Mouse (Mus musculus) neural tube, embryonic 11.5 days (tissue): Measurements from ENCODE around the gene Rnf223. TPM values are rescaled to one million over a fixed set of nuclear protein-coding genes. Genes with fewer than 3 reads are reported as not detected.

Experiments
- ATAC-seq: fragments of 200-750 bp; cut with Nextera tagmentation; 2 replicates; pipeline ENCODE4 v1.8.0; 2017; ENCODE audit warnings: moderate number of reproducible peaks, mild to moderate bottlenecking, moderate TSS enrichment, moderate library complexity; ENCODE audit not compliant: insufficient read depth, low FRiP score, low TSS enrichment
- DNase-seq: peaks from one replicate; pipeline ENCODE4 v3.0.0-alpha.2; 2015; ENCODE audit warnings: low spot score
- H3K27ac ChIP-seq: fragments of 300-500 bp; sonication (generic); 2 replicates; pipeline ENCODE4 v1.5.1; 2014; ENCODE audit warnings: low read depth, mild to moderate bottlenecking, low read length
- H3K27me3 ChIP-seq: fragments of 300-500 bp; sonication (generic); 2 replicates; pipeline ENCODE4 v1.6.1; 2014; ENCODE audit warnings: mild to moderate bottlenecking, low read length, mixed read lengths; ENCODE audit not compliant: control insufficient read depth, insufficient read depth
- H3K36me3 ChIP-seq: fragments of 300-500 bp; sonication (generic); 2 replicates; pipeline ENCODE4 v1.6.1; 2014; ENCODE audit warnings: mild to moderate bottlenecking, low read length, moderate library complexity, mixed read lengths; ENCODE audit not compliant: control insufficient read depth, insufficient read depth
- H3K4me1 ChIP-seq: fragments of 300-500 bp; sonication (generic); 2 replicates; pipeline ENCODE4 v1.6.1; 2014; ENCODE audit warnings: low read length, mixed read lengths; ENCODE audit not compliant: control insufficient read depth, insufficient read depth
- H3K4me2 ChIP-seq: fragments of 300-500 bp; sonication (generic); 2 replicates; pipeline ENCODE4 v1.6.1; 2014; ENCODE audit warnings: low read depth, mild to moderate bottlenecking, moderate library complexity
- H3K4me3 ChIP-seq: fragments of 300-500 bp; sonication (generic); 2 replicates; pipeline ENCODE4 v1.5.1; 2014; ENCODE audit warnings: low read depth, low read length
- H3K9ac ChIP-seq: fragments of 300-500 bp; sonication (generic); 2 replicates; pipeline ENCODE4 v1.6.1; 2014; ENCODE audit warnings: mild to moderate bottlenecking, low read length
- H3K9me3 ChIP-seq: fragments of 300-500 bp; sonication (generic); 2 replicates; pipeline ENCODE4 v1.6.1; 2016; ENCODE audit warnings: low read length; ENCODE audit not compliant: control insufficient read depth
- WGBS: fragments of 180-500 bp; shearing (Covaris S2); extraction: QIAGEN DNeasy Blood & Tissue Kit; methylation state at CpG from one replicate; pipeline ENCODE4 v1.1.7; 2014; 5-methylcytosine and 5-hydroxymethylcytosine counted together
- polyA plus RNA-seq: library from polyadenylated mRNA; unstranded; fragments of >200 nt; fragmentation: Nextera tagmentation; extraction: Ambion mirVana; gene quantifications from 2 replicates; pipeline ENCODE4 v1.2.1, GENCODE M21; 2014

The Rnf223 gene
- 0.73 and 1.0 TPM in 2 replicates for polyA plus RNA-seq

- Histone ChIP-seq H3K27ac (no peak within 1 kb of the TSS), H3K9me3 (no peaks in the 10 kb centered on the region), H3K9ac (no peak within 1 kb of the TSS), H3K4me3 (no peak within 1 kb of the TSS), H3K27me3 (no peaks in the 10 kb centered on the region), H3K4me2 (no peak within 1 kb of the TSS), H3K36me3 (peaks cover 10% of the 10 kb centered on the region), H3K4me1 (no peaks in the 10 kb centered on the region)
- 85% methylated on average over 15 of the region's 15 CpGs for WGBS
- ATAC-seq (no peak), DNase-seq (no peak)
These were observed at the start of gene Rnf223 for GRCm38 (mm10) chr4:156130436-156130835. Gene Rnf223, plus strand, starts transcription at chr4:156130513.

GRCm38 (mm10) chr4:156082621-156083234 lies 47.6 kb upstream of the Rnf223 start:
- H3K36me3 ChIP-seq = no peaks in the 10 kb centered on the region
- DNase-seq (no peak), ATAC-seq (no peak)
- no peak overlapping the region for H3K9ac ChIP-seq
- no peak overlapping the region for H3K4me3 ChIP-seq
- H3K4me2 ChIP-seq = no peak overlapping the region
- no peaks in the 10 kb centered on the region for H3K9me3 ChIP-seq
- no peaks in the 10 kb centered on the region; the same call in 1 of the 2 replicates for H3K4me1 ChIP-seq
- H3K27ac ChIP-seq = no peak overlapping the region
- peaks cover 7% of the 10 kb centered on the region for H3K27me3 ChIP-seq
- 67% methylated on average over 4 of the region's 4 CpGs for WGBS

- Histone ChIP-seq H3K36me3 (no peaks in the 10 kb centered on the region), H3K9ac (no peak overlapping the region), H3K27me3 (peaks cover 1% of the 10 kb centered on the region), H3K4me1 (no peaks in the 10 kb centered on the region; the same call in 1 of the 2 replicates), H3K4me2 (no peak overlapping the region), H3K4me3 (no peak overlapping the region), H3K9me3 (no peaks in the 10 kb centered on the region), H3K27ac (no peak overlapping the region)
- DNase-seq (no peak), ATAC-seq (no peak)
- WGBS = 87% methylated on average over 5 of the region's 5 CpGs
These were observed 47.0 kb upstream of the Rnf223 start for GRCm38 (mm10) chr4:156083348-156083747.

GRCm38 (mm10) chr4:156084096-156084879 lies 46.0 kb upstream of the Rnf223 start:
- no peak overlapping the region for H3K4me2 ChIP-seq
- H3K4me1 ChIP-seq = no peaks in the 10 kb centered on the region; the same call in 1 of the 2 replicates
- no peaks in the 10 kb centered on the region for H3K9me3 ChIP-seq
- H3K4me3 ChIP-seq = no peak overlapping the region
- WGBS = 84% methylated on average over 9 of the region's 9 CpGs
- no peak overlapping the region for H3K9ac ChIP-seq
- no peaks in the 10 kb centered on the region for H3K27me3 ChIP-seq
- DNase-seq (no peak), ATAC-seq (no peak)
- no peaks in the 10 kb centered on the region for H3K36me3 ChIP-seq
- no peak overlapping the region for H3K27ac ChIP-seq

GRCm38 (mm10) chr4:156085256-156085655 lies 45.1 kb upstream of the Rnf223 start:
- Histone ChIP-seq H3K27me3 (no peaks in the 10 kb centered on the region), H3K4me1 (no peaks in the 10 kb centered on the region; the same call in 1 of the 2 replicates), H3K27ac (no peak overlapping the region), H3K4me3 (no peak overlapping the region), H3K9ac (no peak overlapping the region), H3K4me2 (no peak overlapping the region), H3K9me3 (no peaks in the 10 kb centered on the region), H3K36me3 (no peaks in the 10 kb centered on the region)
- no peak for DNase-seq
- ATAC-seq = no peak
- WGBS = 84% methylated on average over 8 of the region's 8 CpGs

GRCm38 (mm10) chr4:156087398-156088087 lies 42.8 kb upstream of the Rnf223 start:
- H3K4me1 ChIP-seq = no peaks in the 10 kb centered on the region
- H3K4me3 ChIP-seq = no peak overlapping the region
- DNase-seq (no peak), ATAC-seq (no peak)
- no peaks in the 10 kb centered on the region for H3K36me3 ChIP-seq
- no peak overlapping the region for H3K9ac ChIP-seq
- no peaks in the 10 kb centered on the region for H3K9me3 ChIP-seq
- no peaks in the 10 kb centered on the region for H3K27me3 ChIP-seq
- H3K4me2 ChIP-seq = no peak overlapping the region
- 42% methylated on average over 5 of the region's 5 CpGs for WGBS
- no peak overlapping the region for H3K27ac ChIP-seq

GRCm38 (mm10) chr4:156091236-156091635 lies 39.1 kb upstream of the Rnf223 start:
- no peak overlapping the region for H3K27ac ChIP-seq
- WGBS = 74% methylated on average over 1 of the region's 1 CpGs
- ATAC-seq (no peak), DNase-seq (no peak)
- H3K4me1 ChIP-seq = no peaks in the 10 kb centered on the region
- no peak overlapping the region for H3K4me3 ChIP-seq
- H3K36me3 ChIP-seq = no peaks in the 10 kb centered on the region
- no peak overlapping the region for H3K9ac ChIP-seq
- no peaks in the 10 kb centered on the region for H3K27me3 ChIP-seq
- no peaks in the 10 kb centered on the region for H3K9me3 ChIP-seq
- H3K4me2 ChIP-seq = no peak overlapping the region

GRCm38 (mm10) chr4:156092765-156093164 lies 37.5 kb upstream of the Rnf223 start:
- no peaks in the 10 kb centered on the region for H3K9me3 ChIP-seq
- H3K27me3 ChIP-seq = no peaks in the 10 kb centered on the region
- ATAC-seq = no peak
- no peak for DNase-seq
- peak overlapping the region; percentile 4; the same call in 1 of the 2 replicates for H3K9ac ChIP-seq
- WGBS = 73% methylated on average over 1 of the region's 1 CpGs
- no peak overlapping the region for H3K4me2 ChIP-seq
- H3K27ac ChIP-seq = no peak overlapping the region
- H3K36me3 ChIP-seq = no peaks in the 10 kb centered on the region
- no peaks in the 10 kb centered on the region for H3K4me1 ChIP-seq
- no peak overlapping the region for H3K4me3 ChIP-seq
